Mouse (Mus musculus): ENCODE measurements at regions not wholly inside any gene's neighbourhood (a gene's known extent, or its start where the extent isn't known, plus 50 kb on each side); places are given as distances from the start of the nearest gene placed in this dataset.

GRCm38 (mm10) chr19:6663391-6663790, 120.6 kb upstream of the Slc22a12 start (continued):
- TF ChIP-seq USF1 (IDR thresholded peaks at IDR 0.05; ENCODE audit: low read depth, low read length) (no peak), MAX (IDR thresholded peaks at IDR 0.05; ENCODE audit: low read length) (no peak), NELFE (IDR thresholded peaks at IDR 0.05; ENCODE audit: low read depth, low read length) (no peak)

GRCm38 (mm10) chr19:6662346-6662939, 119.6 kb upstream of the Slc22a12 start:
- DNase-seq (ENCODE audit: extremely low read depth): no peak
- Histone ChIP-seq H3K4me1 (ENCODE audit: control insufficient read depth in 1 of 2, insufficient read depth in 2 of 2) (peaks cover 12 to 52% of the 10 kb centered on the region in 2 experiments), H3K27ac (ENCODE audit: insufficient read depth, low read depth) (no peak overlapping the region), H3K27me3 (replicated peaks) (no peaks in the 10 kb centered on the region), H3K9me3 (replicated peaks; ENCODE audit: low read length) (no peaks in the 10 kb centered on the region), H3K4me2 (ENCODE audit: insufficient read depth, low read depth, poor library complexity, severe bottlenecking) (no peak overlapping the region), H3K9ac (ENCODE audit: insufficient read depth, low read depth) (no peak overlapping the region), H3K4me3 (replicated peaks in 1 of 3; ENCODE audit: low read depth in 2 of 3, low read length in 2 of 3, poor library complexity in 1 of 3) (no peak overlapping the region), H3K36me3 (replicated peaks in 1 of 2; ENCODE audit: control insufficient read depth in 1 of 2, insufficient read depth in 1 of 2, low read length in 1 of 2) (no peaks in the 10 kb centered on the region), H3K79me2 (replicated peaks; ENCODE audit: control insufficient read depth, extremely low read depth, insufficient read depth, poor library complexity, severe bottlenecking) (no peaks in the 10 kb centered on the region)
- in situ Hi-C loops (cut with MboI; ENCODE audit: low pct_ligation_motif_present, low pct_unique_long_range_greater_than_20kb, low sequenced_read_pairs) (no loop called here), dilution Hi-C loops (cut with MboI; ENCODE audit: extremely low pct_ligation_motif_present, extremely low pct_unique_long_range_greater_than_20kb, low sequenced_read_pairs) (no loop called here)
- TF ChIP-seq ZMIZ1 (IDR thresholded peaks at IDR 0.05; ENCODE audit: low read depth, low read length) (no peak), UBTF (IDR thresholded peaks at IDR 0.05; ENCODE audit: low read depth, low read length) (no peak), MAZ (IDR thresholded peaks at IDR 0.05; ENCODE audit: low read depth, low read length) (no peak), MAFK (IDR thresholded peaks at IDR 0.05; ENCODE audit: insufficient replicate concordance, low read length) (no peak), USF2 (conservative IDR thresholded peaks at IDR 0.05; ENCODE audit: low read depth, low read length) (no peak), NRF1 (IDR thresholded peaks at IDR 0.05; ENCODE audit: low read depth, low read length) (no peak), ZC3H11A (IDR thresholded peaks at IDR 0.05; ENCODE audit: low read depth, low read length) (no peak), RAD21 (IDR thresholded peaks at IDR 0.05; ENCODE audit: low read depth, low read length) (no peak), CTCF (conservative IDR thresholded peaks at IDR 0.05 in 1 of 2, IDR thresholded peaks at IDR 0.05 in 1 of 2; ENCODE audit: low read depth in 2 of 2, low read length in 2 of 2) (no peak)

- Histone ChIP-seq H3K4me1 (ENCODE audit: control insufficient read depth in 1 of 2, insufficient read depth in 2 of 2) (peaks cover 12 to 43% of the 10 kb centered on the region in 2 experiments), H3K27ac (ENCODE audit: insufficient read depth, low read depth) (no peak overlapping the region), H3K9ac (ENCODE audit: insufficient read depth, low read depth) (no peak overlapping the region), H3K4me3 (replicated peaks in 1 of 3; ENCODE audit: low read depth in 2 of 3, low read length in 2 of 3, poor library complexity in 1 of 3) (no peak overlapping the region), H3K27me3 (replicated peaks) (no peaks in the 10 kb centered on the region), H3K9me3 (replicated peaks; ENCODE audit: low read length) (no peaks in the 10 kb centered on the region), H3K4me2 (ENCODE audit: insufficient read depth, low read depth, poor library complexity, severe bottlenecking) (no peak overlapping the region), H3K36me3 (replicated peaks in 1 of 2; ENCODE audit: control insufficient read depth in 1 of 2, insufficient read depth in 1 of 2, low read length in 1 of 2) (no peaks in the 10 kb centered on the region), H3K79me2 (replicated peaks; ENCODE audit: control insufficient read depth, extremely low read depth, insufficient read depth, poor library complexity, severe bottlenecking) (no peaks in the 10 kb centered on the region)
- in situ Hi-C loops (cut with MboI; ENCODE audit: low pct_ligation_motif_present, low pct_unique_long_range_greater_than_20kb, low sequenced_read_pairs) (no loop called here), dilution Hi-C loops (cut with MboI; ENCODE audit: extremely low pct_ligation_motif_present, extremely low pct_unique_long_range_greater_than_20kb, low sequenced_read_pairs) (no loop called here)
- TF ChIP-seq SIN3A (IDR thresholded peaks at IDR 0.05; ENCODE audit: low read length) (no peak), USF2 (conservative IDR thresholded peaks at IDR 0.05; ENCODE audit: low read depth, low read length) (no peak), POLR2A (IDR thresholded peaks at IDR 0.05; ENCODE audit: low read depth, low read length) (no peak), KAT2A (IDR thresholded peaks at IDR 0.05; ENCODE audit: insufficient replicate concordance, low read length) (no peak), E2F4 (IDR thresholded peaks at IDR 0.05; ENCODE audit: insufficient replicate concordance, low read depth, low read length) (no peak)
- no peak for DNase-seq (ENCODE audit: extremely low read depth)
Measured at GRCm38 (mm10) chr19:6661508-6661871, 118.7 kb upstream of the Slc22a12 start.

Measured in CH12.LX (cell line).